Mouse (Mus musculus): ENCODE measurements around the gene Nucb1.

Nucb1 gene

DNA sequence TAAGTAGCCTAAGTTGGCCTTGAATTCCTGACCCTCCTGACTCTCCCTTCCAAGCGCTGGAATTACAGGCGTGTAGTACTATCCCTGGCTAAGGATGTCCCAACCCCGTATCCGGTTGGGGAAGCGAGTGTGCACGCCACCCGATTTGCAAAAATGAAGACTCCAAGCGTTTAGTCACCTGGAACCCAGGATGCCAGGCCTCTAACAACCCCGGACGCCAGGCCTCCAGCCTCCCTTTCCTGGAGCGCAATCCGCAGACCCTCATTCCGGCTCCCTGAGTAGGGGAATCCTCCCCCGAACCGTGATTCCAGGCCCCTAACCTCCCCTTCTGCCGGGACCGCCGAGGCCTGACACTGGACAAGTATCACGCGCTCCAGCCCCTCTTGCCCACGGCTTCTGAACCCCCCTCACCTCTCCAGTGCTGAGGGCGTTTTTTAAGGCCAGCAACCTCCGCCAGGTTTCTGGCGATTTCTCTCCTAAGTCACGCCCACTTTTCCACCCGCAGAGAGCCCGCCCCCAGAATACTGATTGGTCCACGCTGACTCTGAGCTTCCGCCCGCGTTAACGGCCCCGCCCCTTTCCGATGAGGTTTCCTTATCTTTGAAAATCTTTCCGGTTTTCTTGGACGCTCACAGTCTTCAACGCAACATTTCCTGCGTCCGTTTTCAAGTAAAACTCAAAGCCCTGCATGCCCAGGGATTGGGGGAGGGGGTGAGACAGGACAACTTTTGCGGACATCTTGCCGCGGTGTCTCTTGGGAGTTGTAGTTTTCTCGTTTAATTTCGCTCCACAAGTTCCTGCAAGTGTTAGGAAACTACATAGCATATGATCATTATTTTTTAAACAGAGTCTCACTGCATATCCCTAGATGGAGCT lies at the start of gene Nucb1:
Nucb1 (minus strand) TSS at position 495 of the 876 bp plus-strand sequence.
- in situ Hi-C loops (cut with MboI, MseI), result no loop called here

DNA sequence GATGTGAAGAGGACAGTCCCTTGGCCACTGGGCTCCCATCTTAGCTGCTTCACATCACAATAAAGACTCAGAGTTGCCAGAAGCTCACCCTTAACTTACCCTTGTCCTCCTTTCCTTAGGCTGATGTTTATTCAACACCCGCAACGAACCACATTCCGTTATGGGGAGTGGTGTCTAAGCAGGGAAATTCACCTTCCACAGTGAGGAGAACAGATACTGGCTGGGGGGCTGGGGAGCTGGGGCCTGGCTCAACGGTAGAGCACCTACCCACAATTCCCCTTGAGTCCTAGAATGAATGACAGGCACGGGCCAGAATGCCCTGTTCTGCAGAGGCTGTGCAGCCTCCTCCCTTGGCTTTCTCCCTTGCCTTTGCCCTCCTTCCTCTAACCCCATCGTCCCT lies 48.7 kb upstream of the Nucb1 start:
- in situ Hi-C loops (cut with MboI, MseI), result no loop called here

DNA sequence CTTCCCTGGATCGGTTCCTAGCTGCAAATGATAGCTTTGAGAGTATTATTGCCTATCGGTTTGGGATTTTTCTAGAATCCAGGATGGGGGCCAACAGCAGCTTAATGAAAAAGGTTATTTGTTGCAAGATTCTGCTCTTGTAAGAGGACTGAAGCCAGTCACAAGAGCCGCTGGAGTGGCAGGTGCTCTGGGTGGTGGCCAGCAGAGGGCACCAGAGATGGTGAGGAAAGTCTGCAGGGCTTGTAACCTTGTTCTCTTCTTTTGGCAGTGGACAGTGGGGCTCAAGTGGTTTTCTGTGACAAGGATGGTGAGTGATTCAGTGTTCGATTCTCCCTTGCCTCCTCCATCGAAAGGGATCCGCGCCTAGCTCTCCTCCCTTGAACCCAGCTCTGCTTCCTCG lies 45.6 kb upstream of the Nucb1 start:
- in situ Hi-C loops (cut with MboI, MseI), result no loop called here

DNA sequence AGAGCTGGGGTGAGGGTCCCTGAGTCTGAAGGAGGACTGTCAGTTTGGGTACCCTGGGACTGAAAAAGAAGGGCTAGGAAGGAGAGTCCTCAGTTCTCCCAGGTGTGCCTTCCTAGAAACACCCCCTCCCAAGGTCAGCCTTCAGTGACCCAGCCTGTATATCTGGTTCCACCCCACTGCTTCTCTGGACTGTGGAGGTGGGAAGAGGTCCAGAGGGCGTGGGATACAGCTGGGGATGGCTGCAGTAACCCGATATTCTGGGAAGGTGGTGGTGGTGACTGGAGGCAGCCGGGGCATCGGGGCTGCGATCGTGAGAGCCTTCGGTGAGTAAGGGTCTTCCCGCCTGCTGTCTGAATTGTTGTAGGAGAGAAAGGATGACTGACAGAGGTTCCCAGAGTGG lies 44.5 kb upstream of the Nucb1 start, which contains the start of gene Hsd17b14:
Hsd17b14 (plus strand) TSS at position 150 of the 400 bp plus-strand sequence.
- in situ Hi-C loops (cut with MboI, MseI), result no loop called here

DNA sequence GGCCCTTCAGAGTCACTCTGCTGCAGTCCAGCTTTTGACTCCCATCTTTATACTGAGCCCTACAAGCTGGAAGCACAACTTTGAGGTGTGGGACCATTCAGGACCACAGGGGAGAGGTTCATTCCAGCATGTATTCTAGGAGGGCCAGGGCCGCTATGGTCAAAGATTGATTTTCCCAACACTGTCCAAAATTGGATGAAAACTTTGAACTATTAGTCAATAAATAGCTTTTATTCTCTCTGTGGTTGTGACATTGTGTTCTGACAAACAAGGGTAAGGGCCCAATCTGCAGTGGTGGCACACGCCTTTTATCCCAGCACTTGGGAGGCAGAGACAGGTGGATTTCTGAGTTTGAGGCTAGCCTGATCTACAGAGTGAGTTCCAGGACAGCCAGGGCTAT lies 43.8 kb upstream of the Nucb1 start:
- in situ Hi-C loops (cut with MboI, MseI), result no loop called here

DNA sequence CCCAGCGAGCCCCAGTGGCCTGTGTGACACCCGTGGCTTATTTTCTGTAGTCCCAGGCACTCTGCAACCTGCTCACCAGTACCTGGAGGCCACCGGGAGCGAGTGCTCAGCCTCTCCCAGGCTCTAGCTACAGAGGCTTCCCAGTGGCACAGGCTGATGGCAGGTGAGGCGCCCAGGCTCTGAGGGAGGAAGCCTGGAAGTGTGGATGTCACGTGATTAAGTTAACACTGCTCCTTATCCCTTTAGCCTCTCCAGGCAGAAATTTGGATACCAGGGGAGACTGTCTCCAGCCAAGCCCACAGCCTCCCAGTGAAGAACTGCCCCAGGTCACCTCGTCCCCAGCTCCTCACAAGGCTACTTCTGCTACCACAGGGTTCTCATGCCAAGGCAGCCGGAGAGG lies 43.3 kb upstream of the Nucb1 start:
- in situ Hi-C loops (cut with MboI, MseI), result no loop called here

DNA sequence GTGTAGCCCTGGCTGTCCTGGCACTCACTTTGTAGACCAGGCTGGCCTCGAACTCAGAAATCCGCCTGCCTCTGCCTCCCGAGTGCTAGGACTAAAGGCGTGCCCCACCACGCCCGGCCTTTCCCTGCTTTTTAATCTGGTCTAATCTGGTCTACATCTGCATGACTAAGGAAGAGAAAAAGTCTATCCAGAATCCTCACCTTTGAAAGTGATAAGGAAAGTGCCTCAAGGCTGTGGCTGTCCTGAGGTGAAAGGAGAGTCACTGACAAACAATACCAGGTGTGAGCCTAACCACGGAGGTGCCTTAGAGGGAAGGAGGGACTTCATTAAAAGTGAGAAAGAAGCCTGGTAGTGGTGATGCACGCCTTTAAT lies 41.3 kb upstream of the Nucb1 start:
- in situ Hi-C loops (cut with MboI, MseI), result no loop called here

DNA sequence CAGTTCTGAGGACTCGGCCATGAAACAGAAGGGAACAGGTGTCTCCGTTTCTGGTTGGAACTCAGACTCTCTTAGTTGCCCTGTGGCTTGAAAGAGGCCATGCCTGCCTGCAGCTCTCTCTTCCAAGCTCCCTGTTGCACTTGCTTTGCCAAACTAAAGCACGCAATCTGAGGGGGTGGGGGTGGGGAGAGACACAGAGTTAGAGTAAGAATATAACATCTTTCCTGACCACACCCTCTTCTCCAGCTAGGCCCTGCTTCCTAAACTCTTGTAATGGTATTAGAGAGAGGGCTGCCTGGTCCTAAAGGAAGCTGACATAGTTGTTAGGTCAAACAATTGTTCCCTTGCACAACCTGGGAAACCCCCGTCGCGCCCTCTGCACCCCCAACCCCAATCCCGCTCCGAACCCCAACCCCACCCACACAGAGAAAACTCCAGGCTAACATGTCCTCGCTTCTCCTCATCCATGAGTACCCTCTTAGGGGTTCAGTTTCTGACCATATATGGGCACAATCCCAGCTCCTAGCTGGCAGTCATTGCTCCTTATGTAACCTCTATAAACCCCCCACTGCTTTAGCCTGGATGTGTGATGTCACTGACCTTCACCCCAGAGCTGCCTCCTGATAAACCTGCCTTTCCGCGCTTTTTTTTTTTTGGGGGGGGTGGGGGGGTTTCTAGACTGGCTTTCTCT lies 40.8 kb upstream of the Nucb1 start:
- in situ Hi-C loops (cut with MboI, MseI), result no loop called here

DNA sequence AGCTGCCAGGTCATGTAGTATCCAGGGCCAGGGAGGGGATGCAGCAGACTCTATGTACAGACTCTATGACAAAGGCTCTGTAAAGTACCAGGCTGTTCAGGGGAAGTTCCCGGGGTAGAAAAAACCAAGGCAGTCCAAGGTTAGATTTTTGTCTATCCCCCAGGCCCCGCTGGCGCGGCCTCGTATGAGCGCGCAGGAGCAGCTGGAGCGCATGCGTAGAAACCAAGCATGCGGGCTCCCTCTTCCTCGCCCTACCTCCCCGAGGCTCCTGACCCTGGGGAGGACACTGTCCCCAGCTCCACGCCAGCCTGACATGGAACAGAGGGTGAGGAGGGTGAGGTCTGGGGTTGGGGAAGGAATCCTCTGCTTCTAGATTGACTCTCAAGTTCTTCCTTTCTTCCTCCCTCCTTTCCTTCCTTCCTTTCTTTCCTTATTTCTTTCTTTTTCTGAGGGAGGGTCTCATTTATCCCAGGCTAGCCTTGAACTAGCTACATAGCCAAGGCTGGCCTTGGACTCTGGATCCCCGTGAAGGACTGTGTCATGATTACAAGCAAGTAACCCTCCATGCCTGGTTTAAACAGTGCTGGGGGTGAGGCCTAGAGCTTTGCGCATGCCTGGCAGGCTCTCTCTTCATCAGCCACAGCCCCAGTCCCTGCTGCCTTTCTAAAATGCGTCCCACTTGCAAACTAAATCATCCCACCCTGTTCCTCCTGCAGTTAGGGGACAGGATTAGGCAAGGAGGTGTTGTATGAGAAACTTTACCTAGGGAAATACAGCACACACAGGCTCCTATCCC lies 39.6 kb upstream of the Nucb1 start:
- in situ Hi-C loops (cut with MboI, MseI), result no loop called here

DNA sequence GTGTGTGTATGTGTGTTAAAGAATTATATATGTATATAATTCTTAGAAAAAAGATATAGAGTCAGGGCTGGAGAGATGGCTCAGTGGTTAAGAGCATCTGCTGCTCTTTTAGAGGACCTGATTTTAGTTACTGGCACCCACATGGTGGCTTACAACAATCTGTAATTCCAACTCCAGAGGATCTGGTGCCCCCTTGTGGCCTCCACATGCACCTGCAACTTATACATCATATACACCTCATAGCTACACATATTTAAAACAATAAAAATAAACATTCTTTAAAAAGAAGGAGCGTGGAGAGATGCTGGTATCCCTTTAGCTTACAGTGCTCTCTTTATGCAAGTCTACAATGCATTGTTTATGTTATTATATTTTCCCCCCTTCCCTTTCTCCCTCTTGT lies 34.3 kb upstream of the Nucb1 start:
- in situ Hi-C loops (cut with MboI, MseI), result no loop called here

DNA sequence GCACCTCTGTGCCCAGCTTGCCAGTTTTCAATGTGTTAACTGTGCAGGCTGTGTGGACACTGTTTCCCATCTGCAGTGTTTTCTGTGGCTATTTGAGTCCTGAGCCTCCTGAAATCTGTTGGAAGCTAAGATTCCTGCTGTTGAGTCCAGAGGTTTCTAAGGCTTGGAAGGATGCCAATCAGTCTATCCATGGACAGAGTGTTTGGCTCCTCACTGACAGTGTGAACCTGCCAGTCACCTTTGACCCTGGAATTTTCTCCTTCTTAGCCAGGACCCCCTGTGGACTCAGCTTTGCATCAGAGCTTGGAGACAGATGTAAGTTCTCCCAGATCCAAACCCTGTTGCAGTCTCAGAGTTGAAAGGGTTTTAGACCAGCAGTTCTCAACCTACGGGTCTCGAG lies 30.0 kb upstream of the Nucb1 start:
- in situ Hi-C loops (cut with MboI, MseI), result no loop called here

DNA sequence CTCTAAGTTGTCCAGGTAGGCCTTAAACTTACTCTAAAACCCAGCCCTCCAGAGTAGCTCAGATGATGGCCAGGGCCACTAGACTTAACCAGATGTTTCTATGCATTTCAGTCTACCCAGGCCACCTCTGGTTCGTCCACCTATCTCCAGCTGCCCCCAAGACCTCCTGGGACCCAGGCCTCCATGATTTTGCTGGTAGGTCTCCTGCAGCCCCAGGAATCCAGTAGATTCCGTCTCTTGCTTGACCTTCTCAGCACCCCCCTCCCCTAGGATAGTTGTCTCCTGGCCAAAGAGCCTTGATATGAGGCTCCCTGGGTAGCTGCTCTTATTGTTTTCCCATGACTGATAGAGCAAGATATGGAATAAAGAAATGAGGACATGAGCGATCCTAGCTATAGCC lies 28.9 kb upstream of the Nucb1 start:
- in situ Hi-C loops (cut with MboI, MseI), result no loop called here

DNA sequence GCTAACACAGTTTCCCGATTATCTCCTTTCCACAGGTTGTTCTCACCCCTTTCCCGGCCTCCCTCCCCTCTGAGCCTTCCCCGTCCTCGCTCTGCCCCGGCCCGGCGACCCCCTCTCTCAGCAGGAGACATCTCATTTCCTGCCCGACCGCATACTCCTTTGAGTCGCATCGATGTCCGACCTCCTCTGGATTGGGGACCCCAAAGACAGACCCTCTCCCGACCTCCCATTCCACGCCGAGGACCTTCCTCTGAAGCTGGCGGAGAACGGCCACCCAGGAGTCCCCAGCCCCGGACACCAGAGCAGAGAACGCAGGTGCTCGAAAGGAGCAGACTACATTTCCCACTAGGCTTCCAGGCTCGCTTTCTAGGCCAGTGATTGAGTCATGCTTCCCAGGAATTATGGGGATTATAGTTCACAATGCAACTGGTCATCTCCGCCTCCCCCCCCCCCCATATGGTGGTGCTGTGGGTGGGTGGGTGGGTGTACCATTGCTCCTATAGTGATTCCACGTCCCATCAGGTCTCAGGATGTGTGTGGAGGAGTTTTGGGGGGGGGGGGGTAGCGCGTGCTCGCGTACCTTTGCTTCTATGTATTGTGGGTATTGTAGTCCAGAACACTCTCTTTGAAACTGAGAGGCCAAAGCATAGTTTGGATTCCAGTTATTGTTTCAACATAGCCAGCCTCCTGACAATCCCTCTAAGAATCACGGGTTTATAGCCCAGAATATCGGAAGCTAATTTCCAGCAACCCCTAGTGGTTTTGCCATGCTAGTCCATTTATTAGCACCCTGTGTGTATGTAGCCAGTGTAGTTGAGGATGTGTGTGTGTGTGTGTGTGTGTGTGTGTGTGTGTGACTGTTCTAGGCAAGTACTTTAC lies 28.2 kb upstream of the Nucb1 start:
- in situ Hi-C loops (cut with MboI, MseI), result no loop called here

DNA sequence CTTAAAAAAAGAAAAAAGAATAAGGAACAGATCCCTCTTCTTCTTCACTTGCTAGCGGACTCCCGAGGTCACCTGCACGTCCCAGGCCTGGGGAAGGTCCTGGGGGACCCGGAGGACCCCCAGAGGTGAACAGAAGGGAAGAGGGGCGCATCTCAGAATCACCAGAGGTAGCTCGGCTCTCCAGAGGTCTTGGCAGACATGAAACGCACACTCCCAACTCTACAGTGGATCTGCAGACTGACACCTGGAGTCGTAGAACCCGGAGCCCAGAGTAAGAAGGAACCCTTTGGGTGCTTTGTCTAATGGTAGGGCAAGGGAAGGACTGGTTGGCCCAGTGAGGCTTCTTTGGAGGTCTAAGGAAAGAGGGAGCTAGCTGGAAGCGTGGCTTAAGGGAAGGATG lies 27.4 kb upstream of the Nucb1 start:
- in situ Hi-C loops (cut with MboI, MseI), result no loop called here

DNA sequence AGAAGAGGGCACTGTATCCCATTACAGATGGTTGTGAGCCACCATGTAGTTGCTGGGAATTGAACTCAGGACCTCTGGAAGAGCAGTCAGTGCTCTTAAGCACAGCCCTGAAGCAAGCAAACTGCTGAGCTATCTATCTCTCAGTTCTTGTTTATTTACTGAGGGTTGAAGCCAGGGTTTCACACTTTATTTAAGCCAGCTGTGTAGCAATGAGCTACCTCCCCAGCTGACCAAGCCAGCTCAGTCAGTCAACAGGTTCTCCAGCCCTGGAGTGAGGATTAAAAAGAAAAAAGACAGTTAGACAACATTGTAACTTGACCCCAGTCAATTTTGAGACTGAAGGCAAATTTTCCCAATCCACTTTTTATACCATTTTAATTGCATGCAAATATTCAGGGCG lies 25.5 kb upstream of the Nucb1 start:
- in situ Hi-C loops (cut with MboI, MseI), result no loop called here

DNA sequence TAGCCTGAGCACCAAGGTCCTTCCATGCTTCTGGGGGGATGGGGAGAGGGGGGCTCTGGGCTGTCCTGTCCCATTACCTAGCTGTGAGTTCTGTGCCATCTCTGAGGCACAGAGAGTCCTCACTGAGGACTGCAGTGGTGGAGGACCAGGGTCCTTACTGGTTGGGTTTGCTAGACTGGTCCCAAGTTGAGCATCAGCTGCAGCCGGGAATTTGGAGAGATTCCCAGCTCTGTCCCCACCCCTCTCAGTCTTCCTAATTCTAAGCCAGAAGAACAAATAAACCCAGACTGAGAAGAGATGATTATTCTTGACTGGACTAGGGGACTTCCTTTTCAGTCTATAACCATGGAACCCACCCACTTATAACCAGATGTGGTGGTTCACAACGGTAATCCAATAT lies 20.4 kb upstream of the Nucb1 start:
- in situ Hi-C loops (cut with MboI, MseI), result no loop called here

DNA sequence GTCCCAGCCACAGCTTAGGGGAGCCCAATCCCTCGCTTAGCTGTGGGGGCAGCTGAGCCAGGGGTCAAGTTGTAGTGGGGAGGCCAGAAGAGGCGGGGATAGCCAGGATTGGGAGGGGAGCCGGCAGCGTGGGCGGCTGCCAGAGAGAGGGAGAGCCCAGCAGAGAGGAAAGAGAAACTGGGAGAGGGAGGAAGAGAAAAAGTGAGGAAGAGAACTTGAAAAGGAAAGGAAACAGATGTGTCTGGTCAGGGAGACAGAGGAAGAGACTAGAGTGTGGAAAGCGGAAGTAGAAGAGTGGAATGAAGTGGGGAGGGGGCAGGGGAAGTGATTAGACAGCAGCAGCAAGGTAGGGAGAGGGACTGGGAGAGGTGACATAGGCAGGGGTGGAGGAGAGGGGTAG lies 19.3 kb upstream of the Nucb1 start:
- in situ Hi-C loops (cut with MboI, MseI), result loop anchor here in 1 of 2 experiments (10.0 kb wide), 1 partner anchor 675 kb away; the partner anchor contains the start of gene Pnkp

DNA sequence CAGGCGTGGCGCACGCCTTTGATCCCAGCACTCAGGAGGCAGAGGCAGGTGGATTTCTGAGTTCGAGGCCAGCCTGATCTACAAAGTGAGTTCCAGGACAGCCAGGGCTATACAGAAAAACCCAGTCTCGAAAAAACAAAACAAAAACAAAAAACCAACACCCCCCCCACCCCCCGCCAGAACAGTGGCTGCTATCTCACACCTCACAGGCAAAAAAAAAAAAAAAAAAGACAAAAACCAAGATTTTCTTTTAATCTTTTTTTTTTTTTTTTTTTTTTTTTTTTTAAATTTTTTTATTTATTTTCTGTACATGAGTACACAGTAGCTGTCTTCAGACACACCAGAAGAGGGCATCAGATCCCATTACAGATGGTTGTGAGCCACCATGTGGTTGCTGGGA lies 17.0 kb upstream of the Nucb1 start:
- in situ Hi-C loops (cut with MboI, MseI), result loop anchor here in 1 of 2 experiments (10.0 kb wide), 1 partner anchor 672 kb away; the partner anchor contains the start of gene Pnkp

DNA sequence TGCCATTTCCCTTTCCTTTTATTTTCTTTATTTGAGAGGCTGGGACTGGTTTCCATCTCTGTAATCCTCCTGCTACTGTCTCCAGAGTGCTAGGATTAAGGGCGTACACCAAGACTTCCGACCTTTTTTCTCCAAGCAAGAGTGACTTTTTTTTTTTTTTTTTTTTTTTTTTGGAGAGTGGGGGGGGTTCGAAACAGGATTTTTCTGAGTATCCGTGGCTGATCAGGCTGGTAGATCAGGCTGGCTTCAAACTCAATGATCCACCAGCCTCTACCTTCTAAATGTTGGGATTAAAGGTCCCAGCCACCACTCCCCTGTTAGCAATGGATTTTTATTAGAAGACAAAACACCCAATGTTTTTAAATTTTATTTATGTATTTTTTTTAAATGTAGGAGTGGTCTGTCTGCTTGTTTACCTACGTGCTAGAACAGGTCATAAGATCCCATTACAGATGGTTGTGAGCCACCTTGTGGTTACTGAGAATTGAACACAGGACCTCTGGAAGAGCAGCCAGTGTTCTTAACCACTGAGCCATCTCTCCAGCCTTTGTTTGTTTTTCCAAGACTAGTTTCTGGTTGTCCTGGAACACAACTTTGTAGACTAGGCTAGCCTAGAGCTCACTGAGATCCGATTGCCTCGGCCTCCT lies 16.4 kb upstream of the Nucb1 start:
- in situ Hi-C loops (cut with MboI, MseI), result loop anchor here in 1 of 2 experiments (10.0 kb wide), 1 partner anchor 672 kb away; the partner anchor contains the start of gene Pnkp

DNA sequence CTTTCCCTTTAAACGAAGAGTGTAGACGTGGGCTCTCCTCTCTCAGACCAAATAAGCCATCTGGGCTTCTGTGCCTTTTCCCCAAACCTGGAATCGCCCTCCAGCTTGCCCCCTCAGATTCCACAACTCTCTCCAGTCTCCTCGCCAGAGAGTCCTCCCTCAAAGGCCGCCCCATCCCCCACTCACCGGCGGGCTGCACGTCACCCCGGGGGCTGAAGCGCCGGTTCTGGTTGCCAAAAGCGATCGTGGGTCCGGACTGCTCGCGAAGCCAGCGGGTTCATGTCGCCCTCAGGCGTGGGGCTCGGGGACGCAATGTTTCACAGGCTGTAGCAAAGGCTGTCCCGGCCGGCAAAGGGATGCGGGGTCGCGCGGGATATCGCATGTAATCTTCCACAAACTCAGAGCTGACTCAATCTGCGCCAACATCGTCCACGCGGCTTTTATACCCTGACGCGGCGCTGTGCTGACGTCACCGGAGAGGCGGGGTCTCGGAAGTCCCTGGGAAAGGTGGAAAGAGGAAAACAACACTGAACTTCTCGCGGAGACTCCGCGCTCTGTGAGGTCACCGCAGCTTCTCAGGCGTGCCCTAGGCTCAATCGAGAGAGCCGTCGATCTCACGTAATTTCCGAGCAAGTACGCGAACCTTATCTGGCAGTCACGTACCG lies 15.7 kb upstream of the Nucb1 start, which contains the start of the genes Ppp1r15a and Plekha4:
Ppp1r15a (minus strand) TSS at position 460 of the 665 bp plus-strand sequence.
Plekha4 (plus strand) TSS at position 522 of the 665 bp plus-strand sequence.
- in situ Hi-C loops (cut with MboI, MseI), result loop anchor here in 1 of 2 experiments (10.0 kb wide), 1 partner anchor 671 kb away; the partner anchor contains the start of gene Pnkp
